Mouse (Mus musculus) CH12.LX (cell line): ENCODE data around the gene Tspan32. TPM values are rescaled to one million over a fixed set of nuclear protein-coding genes. Genes with fewer than 3 reads are reported as not detected.

Experiments
- DNase-seq: peaks from one replicate; pipeline ENCODE4 v3.0.0-alpha.2; 2013; ENCODE audit errors: extremely low read depth
- H3K27ac ChIP-seq: 2 replicates; pipeline ENCODE4 v1.5.1; 2012; ENCODE audit warnings: low read depth, mild to moderate bottlenecking, control low read depth, moderate library complexity; ENCODE audit not compliant: insufficient read depth
- H3K27me3 ChIP-seq: replicated peaks from 2 replicates; pipeline ENCODE3; 2012; ENCODE audit warnings: inconsistent platforms
- H3K36me3 ChIP-seq, 2 experiments: replicated peaks in 1 of 2; 2 replicates each; pipeline versions ENCODE3 to v1.6.1; 2012; ENCODE audit warnings: inconsistent platforms in 1 of 2, low read length in 1 of 2, mild to moderate bottlenecking in 1 of 2, mixed read lengths in 1 of 2, moderate library complexity in 1 of 2; ENCODE audit not compliant: control insufficient read depth in 1 of 2, insufficient read depth in 1 of 2
- H3K4me1 ChIP-seq, 2 experiments: 2 replicates each; pipeline ENCODE4 v1.6.1; 2012; ENCODE audit warnings: inconsistent platforms in 1 of 2, moderate library complexity in 1 of 2; ENCODE audit not compliant: insufficient read depth in 2 of 2, control insufficient read depth in 1 of 2
- H3K4me2 ChIP-seq: 2 replicates; pipeline ENCODE4 v1.6.1; 2012; ENCODE audit warnings: low read depth, mild to moderate bottlenecking, control low read depth; ENCODE audit not compliant: poor library complexity, insufficient read depth, severe bottlenecking
- H3K4me3 ChIP-seq, 3 experiments: fragments of 150-350 bp in 1 of 3; sonication (generic) in 1 of 3; replicated peaks in 1 of 3; 2 replicates each; pipeline versions ENCODE3 to v1.5.1; 2011 to 2012; ENCODE audit warnings: low read depth in 2 of 3, low read length in 2 of 3, mild to moderate bottlenecking in 2 of 3, moderate library complexity in 2 of 3, control low read depth in 1 of 3, improper control_type of control experiment in 1 of 3, inconsistent platforms in 1 of 3, mixed read lengths in 1 of 3; ENCODE audit not compliant: poor library complexity in 1 of 3
- H3K79me2 ChIP-seq: replicated peaks from 2 replicates; pipeline ENCODE4 v1.6.1; 2012; ENCODE audit warnings: mild to moderate bottlenecking, moderate library complexity; ENCODE audit not compliant: control insufficient read depth, poor library complexity, insufficient read depth, severe bottlenecking; ENCODE audit errors: extremely low read depth
- H3K9ac ChIP-seq: 2 replicates; pipeline ENCODE4 v1.6.1; 2012; ENCODE audit warnings: low read depth, mild to moderate bottlenecking, control low read depth, moderate library complexity; ENCODE audit not compliant: insufficient read depth
- H3K9me3 ChIP-seq: replicated peaks from 2 replicates; pipeline ENCODE3; 2012; ENCODE audit warnings: low read length, inconsistent platforms, mixed read lengths
- CHD1 ChIP-seq: IDR thresholded peaks from 2 replicates; pipeline ENCODE4 v1.6.1; 2012; ENCODE audit warnings: low read depth, low read length, improper control_type of control experiment, inconsistent platforms
- CTCF ChIP-seq, 2 experiments: IDR thresholded peaks in 1 of 2; conservative IDR thresholded peaks in 1 of 2; 2 replicates each; pipeline ENCODE4 v1.5.1; 2011 to 2012; ENCODE audit warnings: low read depth in 2 of 2, low read length in 2 of 2, improper control_type of control experiment in 1 of 2, inconsistent platforms in 1 of 2, mild to moderate bottlenecking in 1 of 2, moderate library complexity in 1 of 2
- ELF1 ChIP-seq: IDR thresholded peaks from 2 replicates; pipeline ENCODE4 v1.6.1; 2014; ENCODE audit warnings: low read depth, mild to moderate bottlenecking, inconsistent platforms, low read length, improper control_type of control experiment
- HCFC1 ChIP-seq: IDR thresholded peaks from 2 replicates; pipeline ENCODE4 v1.6.1; 2012; ENCODE audit warnings: low read depth, mild to moderate bottlenecking, inconsistent platforms, low read length, improper control_type of control experiment
- JUND ChIP-seq: conservative IDR thresholded peaks from 2 replicates; pipeline ENCODE4 v1.6.1; 2011; ENCODE audit warnings: low read depth, low read length, improper control_type of control experiment
- MAX ChIP-seq: IDR thresholded peaks from 2 replicates; pipeline ENCODE4 v1.6.1; 2011; ENCODE audit warnings: low read length, improper control_type of control experiment
- MAZ ChIP-seq: IDR thresholded peaks from 2 replicates; pipeline ENCODE4 v1.6.1; 2012; ENCODE audit warnings: low read depth, mild to moderate bottlenecking, inconsistent platforms, low read length, improper control_type of control experiment, moderate library complexity
- MXI1 ChIP-seq: IDR thresholded peaks from 2 replicates; pipeline ENCODE4 v1.6.1; 2011; ENCODE audit warnings: mild to moderate bottlenecking, low read depth, low read length, improper control_type of control experiment
- MYC ChIP-seq: IDR thresholded peaks from 2 replicates; pipeline ENCODE4 v1.6.1; 2011; ENCODE audit warnings: low read depth, mild to moderate bottlenecking, improper control_type of control experiment, low read length
- POLR2A ChIP-seq: IDR thresholded peaks from 2 replicates; pipeline ENCODE4 v1.6.1; 2011; ENCODE audit warnings: low read depth, mild to moderate bottlenecking, improper control_type of control experiment, low read length
- POLR2AphosphoS2 ChIP-seq: IDR thresholded peaks from 2 replicates; pipeline ENCODE4 v1.6.1; 2011; ENCODE audit warnings: low read depth, low read length, improper control_type of control experiment
- RAD21 ChIP-seq: IDR thresholded peaks from 2 replicates; pipeline ENCODE4 v1.6.1; 2011; ENCODE audit warnings: low read depth, mild to moderate bottlenecking, low read length, improper control_type of control experiment, moderate library complexity
- SIN3A ChIP-seq: IDR thresholded peaks from 2 replicates; pipeline ENCODE4 v1.6.1; 2012; ENCODE audit warnings: low read length, improper control_type of control experiment, inconsistent platforms
- SMC3 ChIP-seq: IDR thresholded peaks from 2 replicates; pipeline ENCODE4 v1.6.1; 2011; ENCODE audit warnings: low read depth, low read length, improper control_type of control experiment
- TCF12 ChIP-seq: IDR thresholded peaks from 2 replicates; pipeline ENCODE4 v1.6.1; 2014; ENCODE audit warnings: low read depth, mild to moderate bottlenecking, inconsistent platforms, low read length, improper control_type of control experiment
- UBTF ChIP-seq: IDR thresholded peaks from 2 replicates; pipeline ENCODE4 v1.6.1; 2012; ENCODE audit warnings: low read depth, mild to moderate bottlenecking, inconsistent platforms, low read length, improper control_type of control experiment, moderate library complexity
- USF2 ChIP-seq: conservative IDR thresholded peaks from 2 replicates; pipeline ENCODE4 v1.6.1; 2011; ENCODE audit warnings: low read depth, low read length, improper control_type of control experiment
- ZKSCAN1 ChIP-seq: IDR thresholded peaks from 2 replicates; pipeline ENCODE4 v1.6.1; 2012; ENCODE audit warnings: low read depth, inconsistent platforms, low read length, improper control_type of control experiment, borderline replicate concordance
- dilution Hi-C: fragments of 300-500 bp; cut with MboI; formaldehyde crosslinking; loops from 2 replicates; pipeline ENCODE4 v1.14.3; 2020; ENCODE audit warnings: low sequenced_read_pairs; ENCODE audit not compliant: extremely low pct_unique_long_range_greater_than_20kb, extremely low pct_ligation_motif_present
- in situ Hi-C: fragments of 300-500 bp; cut with MboI; formaldehyde crosslinking; loops from 3 replicates; pipeline ENCODE4 v1.14.3; 2019; ENCODE audit warnings: low sequenced_read_pairs, low pct_ligation_motif_present, low pct_unique_long_range_greater_than_20kb, mixed read lengths
- polyA plus RNA-seq: library from polyadenylated mRNA; unstranded; fragments of >175 nt; gene quantifications from 2 replicates; pipeline ENCODE4 v1.2.1, GENCODE M21; 2012; ENCODE audit warnings: low read depth; ENCODE audit not compliant: insufficient read length
- total RNA-seq, 2 experiments: library from RNA; depleted of rRNA; stranded (reverse); fragments of 300-350 nt in 1 of 2; fragments of >200 nt in 1 of 2; gene quantifications; 2 replicates each; pipeline ENCODE4 v1.2.3; 2012 to 2014

Gene Tspan32
- total and polyA plus RNA-seq, 3 experiments: 28.2 to 34.5 (median 28.6) TPM

DNA sequence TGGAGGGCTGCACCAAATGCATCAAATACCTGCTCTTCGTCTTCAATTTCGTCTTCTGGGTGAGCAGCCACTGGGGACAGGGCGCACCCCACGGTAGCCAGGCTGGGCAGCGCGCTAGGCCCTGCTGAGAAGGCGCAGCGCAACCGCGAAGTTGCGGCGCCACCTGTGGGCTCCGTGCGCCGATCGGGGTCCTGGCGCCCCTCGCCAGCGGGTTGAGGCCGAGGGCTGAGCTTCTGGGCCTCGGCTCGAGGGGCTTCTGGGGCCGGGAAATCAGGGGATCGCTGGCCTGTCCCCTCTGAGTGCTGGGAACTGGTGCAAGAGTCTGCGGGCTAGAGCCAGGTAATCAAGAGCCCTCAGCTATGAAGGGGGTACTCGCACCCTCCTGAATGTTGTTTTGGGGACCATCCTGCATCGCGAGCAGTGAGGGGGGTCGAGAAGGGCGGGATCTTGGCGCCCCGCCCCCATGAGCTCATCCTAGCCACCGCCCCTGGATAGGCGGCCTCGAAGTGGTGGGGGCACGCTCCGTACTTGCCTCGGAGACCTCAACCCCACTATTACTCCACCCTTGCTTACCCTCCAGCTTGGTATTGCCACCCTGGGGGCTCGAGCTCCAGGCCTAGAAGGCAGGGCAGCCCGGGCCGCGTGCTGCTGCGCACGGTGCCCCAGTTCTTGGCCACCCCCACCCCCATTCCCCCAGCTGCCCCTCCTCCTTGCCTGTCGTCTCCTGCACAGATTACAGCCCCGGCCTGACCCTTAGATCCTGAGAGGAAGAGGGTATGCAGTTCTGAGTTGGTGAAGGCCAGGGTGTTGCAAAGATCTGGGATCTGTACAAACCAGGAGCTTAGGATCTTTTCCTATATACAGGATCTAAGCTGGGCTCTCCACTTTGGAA, 48.4 kb downstream of the Tspan32 start:
- H3K4me2 ChIP-seq: peak overlapping the region; percentile 78
- H3K4me3 ChIP-seq: peak overlapping the region; percentile 79 to 91 (median 90)
- H3K9me3 ChIP-seq: no peaks in the 10 kb centered on the region
- dilution Hi-C loops (no loop called here), in situ Hi-C loops (no loop called here)
- H3K36me3 ChIP-seq: peaks cover 21 to 44% of the 10 kb centered on the region in 2 experiments
- TF ChIP-seq HCFC1 (no peak), MAX (no peak), UBTF (peak; percentile 14), RAD21 (peak; percentile 13), CTCF (conservative IDR thresholded peaks at IDR 0.05 in 1 of 2, IDR thresholded peaks at IDR 0.05 in 1 of 2; ENCODE audit: low read depth in 2 of 2, low read length in 2 of 2) (peak in 1 of 2 experiments; percentile 43; a peak in 2 of 4 replicates), MXI1 (no peak), SMC3 (peak; percentile 27; the same call in 1 of the 2 replicates), ZKSCAN1 (no peak), SIN3A (0 out of 2 replicates have a peak, but pooled peaks have one; percentile 15), MAZ (0 out of 2 replicates have a peak, but pooled peaks have one; percentile 18), TCF12 (peak; percentile 11; the same call in 1 of the 2 replicates)
- H3K9ac ChIP-seq: peak overlapping the region; percentile 77
- H3K79me2 ChIP-seq: peaks cover 56% of the 10 kb centered on the region
- peak; percentile 56 for DNase-seq
- H3K4me1 ChIP-seq: peaks cover 33 to 62% of the 10 kb centered on the region in 2 experiments
- H3K27ac ChIP-seq: peak overlapping the region; percentile 84
- no peaks in the 10 kb centered on the region for H3K27me3 ChIP-seq

DNA sequence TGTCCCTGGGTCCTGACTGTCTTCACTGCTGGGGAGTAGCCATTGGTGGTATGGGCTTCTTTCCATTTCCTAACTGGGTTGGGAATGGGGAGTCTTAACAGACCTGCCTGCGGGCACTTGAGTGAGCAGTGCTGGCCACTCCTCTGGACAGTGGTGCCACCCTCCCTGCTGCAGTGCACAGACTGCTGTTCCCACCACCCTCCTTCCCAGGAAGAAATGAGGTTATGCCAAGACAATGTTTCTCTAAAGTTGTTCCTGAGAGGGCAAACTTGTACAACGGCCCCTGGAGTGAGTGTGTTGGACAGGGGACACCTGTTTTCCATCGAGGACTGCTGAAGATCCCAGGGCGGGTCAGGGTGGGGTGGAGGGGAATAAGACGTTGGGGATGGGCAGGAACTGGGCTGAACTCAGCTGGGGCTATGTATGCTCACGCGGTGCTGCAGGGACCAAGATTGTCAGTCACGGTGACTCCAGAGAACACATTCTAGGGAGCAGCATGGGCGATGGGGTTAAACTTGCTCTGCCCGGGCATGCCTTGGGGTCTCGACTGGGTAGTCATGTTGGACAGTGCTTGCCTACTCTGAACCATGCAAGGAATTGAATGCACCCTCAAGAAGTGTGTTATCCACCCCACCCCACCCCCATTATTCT, 49.2 kb downstream of the Tspan32 start:
- in situ Hi-C loops: no loop called here
- peaks cover 64% of the 10 kb centered on the region for H3K79me2 ChIP-seq
- H3K4me1 ChIP-seq: peaks cover 39 to 70% of the 10 kb centered on the region in 2 experiments
- peaks cover 21 to 53% of the 10 kb centered on the region in 2 experiments for H3K36me3 ChIP-seq
- H3K27me3 ChIP-seq: no peaks in the 10 kb centered on the region
- no peak for DNase-seq
- peak overlapping the region; percentile 10; the same call in 1 of the 2 replicates for H3K27ac ChIP-seq
- H3K9me3 ChIP-seq: no peaks in the 10 kb centered on the region
- dilution Hi-C loops: no loop called here
- TF ChIP-seq ELF1: no peak
- no peak for TF ChIP-seq USF2
- 0 out of 2 replicates have a peak, but pooled peaks have one; percentile 38 for TF ChIP-seq CHD1
- TF ChIP-seq SIN3A: 0 out of 2 replicates have a peak, but pooled peaks have one; percentile 36
- TF ChIP-seq UBTF: no peak
- 0 out of 2 replicates have a peak, but pooled peaks have one; percentile 32 for TF ChIP-seq POLR2A
- TF ChIP-seq JUND: no peak
- peak; percentile 46; the same call in 1 of the 2 replicates for TF ChIP-seq MXI1
- TF ChIP-seq RAD21: no peak
- TF ChIP-seq POLR2AphosphoS2: no peak
- peak; percentile 57; the same call in 1 of the 2 replicates for TF ChIP-seq MAX
- TF ChIP-seq MYC: peak; percentile 56; the same call in 1 of the 2 replicates
- peak overlapping the region; percentile 78 for H3K4me2 ChIP-seq
- H3K9ac ChIP-seq: peak overlapping the region; percentile 77
- peak overlapping the region; percentile 79 to 91 (median 90) for H3K4me3 ChIP-seq
